11 mouse cellular contexts compared by ENCODE assay signal in genomic region chr3:69064005-69064404, GRCm38 (mm10). TPM values are rescaled to one million over a fixed set of nuclear protein-coding genes. Genes with fewer than 3 reads are reported as not detected.
DNase-seq lines count a peak whose midpoint lies in the region; ATAC-seq and TF ChIP-seq lines count a peak whose summit lies in the region.
"Had no signal": no experiment of that assay in that cellular context is flagged by ENCODE, and none has a peak within 500 bp of the region (broad histone marks: within the 10 kb centered on the region; RNA-seq: fewer than 3 reads in every experiment).

No protein-coding gene starts in this region.

- no peak overlapping the region for H3K9ac ChIP-seq in kidney, postnatal 0 days (ENCODE audit: low read depth, low read length)
- no peak overlapping the region for H3K9ac ChIP-seq in kidney, embryonic 15.5 days
- H3K9ac ChIP-seq: embryonic facial prominence, embryonic 12.5 days had no signal

- no peaks in the 10 kb centered on the region for H3K4me1 ChIP-seq in kidney, postnatal 0 days (replicated peaks; ENCODE audit: insufficient read depth, low read length)
- no peaks in the 10 kb centered on the region for H3K4me1 ChIP-seq in kidney, embryonic 15.5 days
- no peaks in the 10 kb centered on the region for H3K4me1 ChIP-seq in E14TG2a.4 (replicated peaks; ENCODE audit: low read depth, low read length)
- H3K4me1 ChIP-seq: embryonic facial prominence, embryonic 12.5 days had no signal

- no peaks in the 10 kb centered on the region for H3K27me3 ChIP-seq in kidney, postnatal 0 days (ENCODE audit: insufficient read depth, low read length)
- no peaks in the 10 kb centered on the region for H3K27me3 ChIP-seq in kidney, embryonic 15.5 days
- H3K27me3 ChIP-seq in E14TG2a.4 (ENCODE audit: insufficient read depth, low read length), result no peaks in the 10 kb centered on the region
- H3K27me3 ChIP-seq: embryonic facial prominence, embryonic 12.5 days had no signal

- H3K4me3 ChIP-seq in kidney, postnatal 0 days (replicated peaks; ENCODE audit: low read depth, low read length), result no peak overlapping the region
- H3K4me3 ChIP-seq in kidney, embryonic 15.5 days (replicated peaks), result no peak overlapping the region
- no peak overlapping the region for H3K4me3 ChIP-seq in E14TG2a.4 (replicated peaks; ENCODE audit: low read length)
- H3K4me3 ChIP-seq: embryonic facial prominence, embryonic 12.5 days had no signal

- no peak for ATAC-seq in kidney, postnatal 0 days (replicated peaks; ENCODE audit: low FRiP score, low read depth)
- no peak for ATAC-seq in kidney, embryonic 15.5 days (replicated peaks; ENCODE audit: low FRiP score)
- peak; percentile 32 for ATAC-seq in inflammation-experienced regulatory T-cells, adult 6 months
- no peak; the same call in 1 of the 2 replicates for ATAC-seq in megakaryocyte-erythroid progenitor cell, adult 5-6 weeks (replicated peaks; ENCODE audit: low FRiP score, low TSS enrichment, poor library complexity, severe bottlenecking)

- no peaks in the 10 kb centered on the region for H3K9me3 ChIP-seq in kidney, postnatal 0 days (replicated peaks; ENCODE audit: low read length)
- H3K9me3 ChIP-seq in kidney, embryonic 15.5 days (replicated peaks), result no peaks in the 10 kb centered on the region
- H3K9me3 ChIP-seq in E14TG2a.4 (ENCODE audit: low read length), result no peaks in the 10 kb centered on the region
- H3K9me3 ChIP-seq: embryonic facial prominence, embryonic 12.5 days had no signal

- H3K4me2 ChIP-seq in kidney, postnatal 0 days (ENCODE audit: low read length), result no peak overlapping the region
- H3K4me2 ChIP-seq in kidney, embryonic 15.5 days, result no peak overlapping the region
- H3K4me2 ChIP-seq: embryonic facial prominence, embryonic 12.5 days had no signal

- H3K27ac ChIP-seq in kidney, postnatal 0 days, result no peak overlapping the region
- no peak overlapping the region for H3K27ac ChIP-seq in kidney, embryonic 15.5 days
- H3K27ac ChIP-seq: embryonic facial prominence, embryonic 12.5 days had no signal

- H3K36me3 ChIP-seq in kidney, postnatal 0 days (ENCODE audit: insufficient read depth, low read length), result no peaks in the 10 kb centered on the region
- H3K36me3 ChIP-seq in kidney, embryonic 15.5 days, result no peaks in the 10 kb centered on the region
- H3K36me3 ChIP-seq in E14TG2a.4 (ENCODE audit: insufficient read depth, low read length), result no peaks in the 10 kb centered on the region
- H3K36me3 ChIP-seq: embryonic facial prominence, embryonic 12.5 days had no signal

- WGBS in kidney, postnatal 0 days, result 41% methylated on average over 1 of the region's 1 CpGs
- WGBS in kidney, embryonic 15.5 days, result 51% methylated on average over 1 of the region's 1 CpGs

- peak; percentile 70 for TF ChIP-seq CTCF in kidney, postnatal 0 days (IDR thresholded peaks at IDR 0.05; ENCODE audit: low read depth)
- TF ChIP-seq CTCF in E14TG2a.4 (conservative IDR thresholded peaks at IDR 0.05; ENCODE audit: low read length), result peak; percentile 66

- peak; percentile 74 for DNase-seq in kidney, postnatal 0 days (ENCODE audit: low spot score)
- peak; percentile 62 for DNase-seq in CD4-positive helper T cell, adult 2 months (ENCODE audit: low read depth, low spot score)
- DNase-seq in layer of hippocampus, adult 11-12 months (ENCODE audit: low spot score), result no peak
- DNase-seq: adrenal gland, postnatal 10 days; kidney, postnatal 4 days; lung, adult 18-20 months had no signal

RNA-seq across cellular contexts. Expression of gene Trim59, which starts 19.4 kb away (rescaled TPM):
- polyA plus RNA-seq in kidney, postnatal 0 days (2015; fragmentation: Nextera tagmentation; extraction: Ambion mirVana), result 60.0 and 64.3 TPM in 2 replicates
- 123 and 139 TPM in 2 replicates for polyA plus RNA-seq in kidney, embryonic 15.5 days (2015; fragmentation: Nextera tagmentation; extraction: Ambion mirVana)
- 10 to 100 TPM; 23.5 to 40.1 (median 31.3) TPM for polyA plus RNA-seq in inflammation-experienced regulatory T-cells, adult 6 months (2017; shearing (Covaris generic))
- total RNA-seq in megakaryocyte-erythroid progenitor cell, adult 5-6 weeks (2014; fragmentation: Nextera tagmentation), result 37.8 and 49.7 TPM in 2 replicates
- 24.1 and 29.0 TPM in 2 replicates for total RNA-seq in megakaryocyte-erythroid progenitor cell, adult 5-6 weeks (2017)

RNA-seq across cellular contexts. Expression of gene Smc4, which starts 59.5 kb away (rescaled TPM):
- polyA plus RNA-seq in kidney, postnatal 0 days (2015; fragmentation: Nextera tagmentation; extraction: Ambion mirVana), result 107 and 113 TPM in 2 replicates
- polyA plus RNA-seq in kidney, embryonic 15.5 days (2015; fragmentation: Nextera tagmentation; extraction: Ambion mirVana), result 182 and 189 TPM in 2 replicates
- 100 to 1,000 TPM; 271 to 449 (median 425) TPM for polyA plus RNA-seq in inflammation-experienced regulatory T-cells, adult 6 months (2017; shearing (Covaris generic))
- total RNA-seq in megakaryocyte-erythroid progenitor cell, adult 5-6 weeks (2014; fragmentation: Nextera tagmentation), result 208 and 219 TPM in 2 replicates
- total RNA-seq in megakaryocyte-erythroid progenitor cell, adult 5-6 weeks (2017), result 621 and 796 TPM in 2 replicates

RNA-seq across cellular contexts. Expression of gene Ift80, which starts 59.6 kb away (rescaled TPM):
- polyA plus RNA-seq in kidney, postnatal 0 days (2015; fragmentation: Nextera tagmentation; extraction: Ambion mirVana), result 10.4 and 11.3 TPM in 2 replicates
- polyA plus RNA-seq in kidney, embryonic 15.5 days (2015; fragmentation: Nextera tagmentation; extraction: Ambion mirVana), result 18.9 and 19.4 TPM in 2 replicates
- 100 to 1,000 TPM in 1 of 3 experiments, 10 to 100 TPM in 2; 24.6 to 128 (median 99.2) TPM for polyA plus RNA-seq in inflammation-experienced regulatory T-cells, adult 6 months (2017; shearing (Covaris generic))
- 20.1 and 22.3 TPM in 2 replicates for total RNA-seq in megakaryocyte-erythroid progenitor cell, adult 5-6 weeks (2014; fragmentation: Nextera tagmentation)
- total RNA-seq in megakaryocyte-erythroid progenitor cell, adult 5-6 weeks (2017), result 20.3 and 26.8 TPM in 2 replicates
